Mouse (Mus musculus): ENCODE results near the gene Col12a1.

- TF ChIP-seq CTCF (IDR thresholded peaks at IDR 0.05; ENCODE audit: control insufficient read depth, insufficient read depth, insufficient read length) (no peak), CEBPB (IDR thresholded peaks at IDR 0.05; ENCODE audit: low read depth) (no peak)
These were observed 114.1 kb downstream of the Col12a1 start for GRCm38 (mm10) chr9:79604546-79604945.
